Mouse (Mus musculus) spleen, adult 12 weeks (tissue): ENCODE measurements around the gene Phc2.
"Not testable (repeated sequence)": the region's sequence is repeated elsewhere in the genome, so short reads cannot be mapped to it uniquely, and the experiment has no call there.

Source experiments
- DNase-seq: peaks from one replicate; pipeline ENCODE4 v3.0.0; 2022; ENCODE audit warnings: low spot score

The Phc2 gene

GRCm38 (mm10) chr4:128654505-128655381 is at the start of gene Phc2:
Gene Phc2 (plus strand): TSS chr4:128654702.
- peak; percentile 75 for DNase-seq

DNA sequence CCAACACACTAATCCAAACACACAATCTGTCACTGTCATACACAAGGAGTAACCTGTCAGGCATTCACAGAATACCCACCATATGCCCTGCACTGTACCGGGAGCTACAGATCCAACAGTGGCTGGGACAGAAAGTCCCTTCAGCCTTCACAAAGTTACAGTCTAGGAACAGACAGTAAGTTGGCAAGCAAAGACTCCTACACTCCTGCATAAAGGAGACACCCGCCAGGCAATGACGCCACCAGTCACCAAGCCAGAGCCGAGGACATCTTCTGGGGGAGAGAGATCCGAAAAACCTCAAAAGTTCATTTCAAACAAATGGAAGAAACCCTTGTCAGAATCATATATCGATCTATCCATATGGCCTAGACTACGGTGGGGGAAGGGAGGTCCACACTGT is 47.9 kb upstream of the Phc2 start:
- no peak for DNase-seq

GRCm38 (mm10) chr4:128607661-128608060 is 46.8 kb upstream of the Phc2 start:
- no peak for DNase-seq

DNA sequence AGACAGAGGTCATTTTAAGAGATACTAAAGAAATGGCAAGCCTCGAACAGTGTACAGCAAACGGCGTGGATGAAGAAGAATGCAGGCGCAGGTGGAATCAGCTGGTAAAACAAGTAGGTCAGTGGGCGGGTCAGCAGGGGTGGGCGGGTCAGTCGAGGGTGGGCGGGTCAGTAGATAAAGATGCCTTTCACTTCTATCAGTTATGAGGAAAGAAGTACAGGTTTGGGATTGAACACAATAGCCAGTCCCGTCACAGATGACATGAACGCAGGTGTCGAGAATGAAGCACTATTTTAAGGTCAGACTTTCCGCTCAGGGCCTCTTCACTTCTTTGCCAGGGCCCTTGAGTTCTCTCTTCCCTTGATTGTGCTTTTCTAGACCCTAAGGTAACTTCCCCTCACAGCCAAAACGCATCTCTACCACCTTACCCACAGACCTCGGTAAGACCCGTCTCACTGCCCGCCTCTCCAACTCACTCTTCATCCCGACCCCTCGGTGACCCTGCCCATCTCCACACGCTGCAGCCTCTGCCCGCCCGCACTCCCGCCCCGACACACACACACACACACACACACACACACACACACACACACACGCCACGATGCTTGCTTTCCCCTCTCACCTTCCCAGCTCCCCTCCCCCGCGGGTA is 45.1 kb upstream of the Phc2 start:
- no peak for DNase-seq

DNA sequence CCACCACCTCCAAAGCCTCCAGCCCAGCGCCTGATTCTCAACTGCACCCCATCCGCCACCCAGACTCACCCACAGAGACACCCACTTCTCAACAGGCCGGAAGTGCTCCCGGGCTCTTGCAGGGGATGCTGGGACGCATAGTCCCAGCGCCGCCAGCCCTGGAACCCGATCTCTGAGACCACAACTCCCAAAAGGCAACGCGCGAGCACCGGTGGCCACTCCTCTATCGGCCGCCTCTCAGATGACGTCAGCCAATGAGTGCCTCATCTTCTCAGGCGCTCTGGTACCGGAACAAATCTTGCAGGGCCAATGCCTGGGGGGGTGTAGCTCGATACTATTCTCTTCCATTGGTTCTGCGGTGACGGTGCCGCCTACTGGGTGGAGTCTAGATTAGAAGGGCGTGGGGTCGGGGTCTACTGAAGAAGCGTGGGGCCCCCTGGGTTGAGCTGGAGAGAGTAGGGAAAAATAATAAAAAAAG is 44.5 kb upstream of the Phc2 start, which contains the start of gene Zscan20:
Zscan20 (minus strand) TSS at position 174 of the 478 bp plus-strand sequence.
- DNase-seq: peak; percentile 83

DNA sequence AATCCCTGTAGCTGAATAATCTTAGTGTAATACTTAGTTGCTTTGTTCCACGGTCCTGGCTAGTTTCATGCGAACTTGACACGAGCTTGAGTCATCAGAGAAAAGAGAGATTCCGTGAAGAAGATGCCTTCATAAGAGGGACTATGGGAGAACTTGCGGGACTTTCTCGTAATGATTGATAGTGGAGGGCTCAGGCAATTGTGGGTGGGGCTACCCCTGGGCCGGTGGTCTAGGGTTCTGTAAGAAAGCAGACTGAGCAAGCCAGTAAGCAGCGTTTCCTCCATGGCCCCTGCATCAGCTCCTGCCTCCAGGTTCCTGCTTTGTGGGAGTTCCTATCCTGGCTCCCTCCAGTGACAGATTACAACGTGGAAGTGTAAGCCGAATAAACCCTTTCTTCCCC is 43.8 kb upstream of the Phc2 start:
- no peak for DNase-seq

DNA sequence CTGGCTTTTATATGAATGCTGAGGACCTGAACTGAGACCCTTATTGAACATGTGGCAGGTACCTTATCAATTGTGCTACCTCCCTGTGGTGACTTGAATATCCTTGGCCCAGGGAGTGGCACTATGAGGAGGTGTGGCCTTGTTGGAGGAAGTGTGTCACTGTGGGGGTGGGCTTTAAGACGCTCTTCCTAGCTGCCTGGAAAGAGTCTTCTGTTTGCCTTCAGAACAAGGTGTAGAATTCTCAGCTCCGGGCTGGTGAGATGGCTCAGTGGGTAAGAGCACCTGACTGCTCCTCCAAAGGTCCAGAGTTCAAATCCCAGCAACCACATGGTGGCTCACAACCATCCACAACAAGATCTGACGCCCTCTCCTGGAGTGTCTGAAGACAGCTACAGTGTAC is 42.8 kb upstream of the Phc2 start:
- not testable (repeated sequence) for DNase-seq

DNA sequence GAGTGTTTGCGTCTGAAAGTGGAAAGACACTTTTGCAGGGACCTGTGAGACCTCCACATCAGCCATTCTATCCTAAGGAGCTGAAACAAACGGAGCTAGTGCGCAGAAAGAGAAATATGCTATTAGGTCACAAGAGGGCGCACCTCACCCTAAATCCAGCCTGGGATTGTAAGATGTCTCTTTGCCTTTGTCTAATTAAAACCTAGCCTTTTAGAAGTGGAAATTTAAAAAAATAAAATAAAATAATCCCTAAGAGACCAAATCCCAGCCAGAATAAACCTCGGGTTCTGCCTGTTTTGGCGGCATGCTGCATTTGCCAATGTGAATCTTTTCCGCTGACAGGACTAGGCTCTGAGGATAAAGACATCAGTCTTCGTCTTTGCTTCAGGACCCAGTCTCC is 41.2 kb upstream of the Phc2 start:
- DNase-seq: no peak

GRCm38 (mm10) chr4:128615761-128616160 is 38.7 kb upstream of the Phc2 start:
- no peak for DNase-seq

DNA sequence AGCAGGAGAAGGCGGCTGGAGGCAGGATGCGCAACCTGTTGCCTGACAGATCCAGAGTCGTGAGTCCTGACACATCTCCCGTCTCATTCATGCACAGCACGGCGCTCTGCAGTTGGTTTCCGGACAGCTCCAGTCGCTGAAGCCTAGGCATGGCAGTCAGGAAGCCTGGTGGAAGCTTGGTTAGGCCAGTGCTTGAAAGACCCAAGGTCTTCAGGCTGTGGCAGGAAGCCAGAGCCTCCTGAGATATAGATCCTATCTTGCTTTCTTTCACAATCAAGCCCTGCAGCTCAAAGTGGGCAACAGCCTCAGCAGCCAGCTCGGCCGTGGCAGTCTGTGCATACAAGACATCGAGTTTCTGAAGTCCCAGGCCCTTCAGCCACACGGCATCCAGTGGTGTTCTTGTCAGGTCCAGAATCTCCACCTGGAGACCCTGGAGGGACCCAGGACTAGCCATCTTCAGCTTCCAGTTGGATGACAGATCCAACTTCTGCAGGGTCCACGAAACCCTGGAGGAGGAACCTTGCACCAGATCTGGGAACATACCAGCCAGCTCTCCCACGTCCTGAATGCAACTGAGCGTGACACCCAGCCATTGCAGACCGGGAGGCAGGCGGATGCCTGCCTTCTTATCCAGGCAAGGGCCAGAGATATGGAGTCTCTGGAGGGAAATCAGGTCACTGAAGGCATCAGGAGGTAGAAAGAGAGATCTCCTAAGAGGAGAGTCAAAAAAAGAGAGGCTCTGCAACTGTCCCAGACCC is 37.0 kb upstream of the Phc2 start:
- DNase-seq: no peak

GRCm38 (mm10) chr4:128618246-128618911 is 36.1 kb upstream of the Phc2 start, which contains the start of gene Tlr12:
Gene Tlr12 (minus strand): TSS chr4:128618619.
- DNase-seq: no peak

- no peak for DNase-seq
These were observed 35.5 kb upstream of the Phc2 start for GRCm38 (mm10) chr4:128618963-128619362.

DNA sequence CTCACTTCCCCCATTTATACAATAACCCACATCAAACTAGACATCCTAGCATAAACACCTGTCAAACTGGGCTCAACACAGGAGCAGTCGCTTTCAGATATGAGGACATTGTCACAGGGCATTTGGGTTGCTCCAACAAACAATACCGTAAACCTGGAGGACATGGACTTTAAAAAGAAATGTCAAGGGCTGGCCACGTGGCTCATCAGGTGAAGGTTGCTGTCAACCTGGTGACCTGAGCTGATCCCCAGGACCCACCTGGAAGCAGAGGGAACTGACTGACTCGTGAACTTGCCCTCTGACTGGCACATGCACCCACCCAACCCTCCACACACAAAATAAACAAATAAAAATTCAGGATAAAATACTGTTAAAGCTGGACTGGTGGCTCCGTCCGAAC is 33.9 kb upstream of the Phc2 start:
- DNase-seq: no peak

- no peak for DNase-seq
These were observed 33.4 kb upstream of the Phc2 start for GRCm38 (mm10) chr4:128621109-128621508.

- no peak for DNase-seq
These were observed 19.1 kb upstream of the Phc2 start for GRCm38 (mm10) chr4:128635451-128635850.

- no peak for DNase-seq
These were observed 18.5 kb upstream of the Phc2 start for GRCm38 (mm10) chr4:128635894-128636585.

- DNase-seq: no peak
These were observed 17.3 kb upstream of the Phc2 start for GRCm38 (mm10) chr4:128637250-128637649.

DNA sequence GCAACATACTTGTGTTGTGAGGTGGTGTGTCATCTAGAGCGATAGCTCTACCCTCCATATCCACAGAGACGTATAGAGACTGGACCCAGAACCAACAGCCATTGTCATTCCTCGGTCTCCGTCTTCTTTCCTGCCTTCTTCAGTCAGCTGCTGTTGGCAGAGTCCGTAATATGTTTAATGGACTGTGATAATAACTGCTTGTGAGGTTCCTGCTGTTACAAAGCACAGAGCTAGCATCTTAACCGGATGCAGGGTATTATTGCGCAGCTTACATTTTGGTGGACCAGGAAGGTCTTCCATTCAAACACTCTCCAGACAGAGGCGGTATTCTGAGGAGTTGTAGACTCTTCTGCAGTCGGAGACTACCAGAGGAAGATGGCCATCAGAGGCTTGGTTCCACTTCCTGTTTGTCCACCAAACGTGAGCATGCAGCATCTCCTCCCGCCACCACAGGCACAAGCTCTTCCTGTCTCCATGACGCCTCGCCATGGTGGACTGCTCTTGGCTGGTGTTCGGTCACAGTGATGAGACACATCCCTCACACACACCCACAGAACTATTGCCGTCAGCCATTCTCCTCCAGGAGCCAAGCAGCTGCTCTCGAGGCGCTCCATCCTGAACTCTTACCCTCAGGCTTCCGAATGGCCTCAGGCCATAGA is 16.1 kb upstream of the Phc2 start:
- no peak for DNase-seq

DNA sequence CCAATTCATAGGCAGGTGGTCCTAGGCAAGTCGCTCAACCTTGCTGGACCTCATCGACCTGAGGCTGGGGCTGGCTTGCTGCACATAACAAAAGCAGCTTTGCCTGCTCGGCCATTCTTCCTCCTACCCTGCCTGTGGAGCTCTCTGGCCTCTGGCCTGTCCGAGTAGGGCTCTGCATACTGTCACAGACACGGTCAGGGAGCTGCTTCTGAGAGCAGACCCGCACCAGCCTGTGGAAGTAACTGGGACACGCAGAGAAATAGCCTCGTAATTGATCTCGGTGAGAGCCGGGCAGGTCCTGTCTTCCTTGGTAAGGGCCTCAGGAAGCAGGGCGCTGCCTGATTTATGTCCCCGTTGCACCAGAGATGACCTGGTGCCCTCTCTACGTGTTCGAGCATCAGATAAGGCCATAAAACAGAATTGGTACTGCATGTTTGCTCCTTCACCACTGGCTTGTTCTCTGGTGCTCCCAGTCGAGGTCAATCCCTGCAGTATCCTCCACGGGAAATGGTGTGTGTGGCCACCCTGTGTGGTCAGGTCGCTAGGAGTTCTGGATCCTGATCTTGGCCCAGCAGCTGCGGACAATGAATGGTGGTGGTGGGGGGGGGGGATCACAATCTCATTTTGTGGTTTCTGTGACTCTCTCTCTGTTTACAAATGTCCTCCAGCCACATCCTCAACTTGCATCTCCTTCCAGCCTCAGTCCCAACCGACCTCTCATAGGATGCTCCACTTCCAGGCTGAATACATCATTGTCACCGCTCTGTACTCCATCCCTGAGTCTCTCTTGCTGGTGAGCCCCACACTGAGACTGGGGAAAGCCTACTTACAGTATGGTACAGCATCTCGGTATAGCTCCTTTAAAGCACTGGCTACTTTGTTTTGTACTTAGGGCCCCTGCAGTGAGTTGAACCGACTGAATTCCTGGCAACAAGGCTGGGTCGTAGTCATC is 12.5 kb upstream of the Phc2 start:
- DNase-seq: no peak

DNA sequence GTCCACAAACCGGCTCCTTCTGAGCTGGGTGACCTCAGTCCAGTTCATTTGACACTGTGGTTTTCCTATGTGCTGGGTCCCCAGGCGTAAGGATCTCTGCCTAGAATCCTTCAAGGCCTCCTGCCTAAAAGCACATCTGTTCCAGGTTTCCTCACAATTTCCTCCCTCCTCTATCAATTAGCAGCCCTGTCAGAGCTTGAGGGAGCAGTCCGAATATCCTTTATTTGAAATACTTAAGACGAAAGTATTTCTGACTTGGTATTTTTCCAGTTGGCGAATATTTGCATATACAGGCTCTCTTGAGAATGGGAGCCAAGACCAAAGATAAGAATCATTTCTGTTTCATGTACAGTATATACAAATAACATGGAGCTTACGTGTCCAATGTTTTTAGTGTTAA is 8.6 kb upstream of the Phc2 start:
- no peak for DNase-seq
